8 mouse cellular contexts compared by ENCODE assay signal in genomic region chr7:28013549-28014444, GRCm38 (mm10). TPM values are rescaled to one million over a fixed set of nuclear protein-coding genes. Genes with fewer than 3 reads are reported as not detected.
DNase-seq lines count a peak whose midpoint lies in the region; ATAC-seq lines count a peak whose summit lies in the region.

Zfp850 (minus strand) TSS chr7:28014115.

- H3K36me3 ChIP-seq in megakaryocyte, embryonic 14.5 days (replicated peaks; ENCODE audit: low read length) = peaks cover 27% of the 10 kb centered on the region

- ATAC-seq in common myeloid progenitor, adult 5-6 weeks (replicated peaks; ENCODE audit: low read depth, poor library complexity, severe bottlenecking) = peak; percentile 93

- H3K9me3 ChIP-seq in megakaryocyte, embryonic 14.5 days = peaks cover 4% of the 10 kb centered on the region

- peaks cover 2% of the 10 kb centered on the region for H3K27me3 ChIP-seq in megakaryocyte, embryonic 14.5 days (replicated peaks)

- peak within 1 kb of the TSS; percentile 97 for H3K4me3 ChIP-seq in megakaryocyte, embryonic 14.5 days (replicated peaks)

- DNase-seq in ZHBTc4 (ENCODE audit: low read depth, low spot score) = peak; percentile 88
- peak; percentile 29 to 44 for DNase-seq in gastrocnemius, adult 8-10 months (ENCODE audit: low spot score in 2 of 2)
- peak; percentile 31 for DNase-seq in hindlimb bud, embryonic 11.5 days (ENCODE audit: extremely low spot score, low read depth, low spot score)
- peak; percentile 65 to 69 for DNase-seq in left cerebral cortex, adult 8-10 months (ENCODE audit: low spot score in 2 of 2)
- DNase-seq in right cerebral cortex, postnatal 14 days = peak; percentile 79
- DNase-seq in urinary bladder, postnatal 36 days (ENCODE audit: low spot score in 2 of 2) = peak; percentile 72 to 77

- H3K4me1 ChIP-seq in megakaryocyte, embryonic 14.5 days = peaks cover 12% of the 10 kb centered on the region

RNA-seq across cellular contexts. Expression of gene Zfp850, which starts in this region (rescaled TPM):
- total RNA-seq in common myeloid progenitor, adult 5-6 weeks (2017) = 11.0 and 24.0 TPM in 2 replicates
- under 1 TPM; 0.15 to 0.65 (median 0.29) TPM for total RNA-seq in gastrocnemius, adult 8-10 months (2022)
- 1 to 10 TPM; 5.5 to 7.5 (median 5.8) TPM for total RNA-seq in left cerebral cortex, adult 8-10 months (2022)
- 0.08 and 0.26 TPM in 2 replicates for polyA plus RNA-seq in megakaryocyte, embryonic 14.5 days (2012; ENCODE audit: insufficient read depth, low replicate concordance)

Comparison
In these comparisons a context has a peak if more than half of its experiments do, and no peak if none do; other contexts are left out.
1. Peak in every context shown above with its lines: DNase-seq, ATAC-seq and H3K4me3 ChIP-seq.
2. Peak in DNase-seq in gastrocnemius, adult 8-10 months; RNA of the gene not detected or under 1 TPM.
3. DNase-seq: peak in every context shown above with its lines; median percentile 88 in ZHBTc4; 79 in right cerebral cortex, postnatal 14 days; 74 in urinary bladder, postnatal 36 days; 67 in left cerebral cortex, adult 8-10 months; 36 in gastrocnemius, adult 8-10 months; 31 in hindlimb bud, embryonic 11.5 days.